Mouse (Mus musculus): ENCODE data around the gene Phactr4.

- TF ChIP-seq CTCF (IDR thresholded peaks at IDR 0.05) (no peak), EP300 (IDR thresholded peaks at IDR 0.05) (no peak)
Measured at GRCm38 (mm10) chr4:132328391-132328982, 93.8 kb downstream of the Phactr4 start.

Measured in lung, postnatal 0 days (tissue).